8 mouse cellular contexts compared by ENCODE assay signal in the genomic region with DNA sequence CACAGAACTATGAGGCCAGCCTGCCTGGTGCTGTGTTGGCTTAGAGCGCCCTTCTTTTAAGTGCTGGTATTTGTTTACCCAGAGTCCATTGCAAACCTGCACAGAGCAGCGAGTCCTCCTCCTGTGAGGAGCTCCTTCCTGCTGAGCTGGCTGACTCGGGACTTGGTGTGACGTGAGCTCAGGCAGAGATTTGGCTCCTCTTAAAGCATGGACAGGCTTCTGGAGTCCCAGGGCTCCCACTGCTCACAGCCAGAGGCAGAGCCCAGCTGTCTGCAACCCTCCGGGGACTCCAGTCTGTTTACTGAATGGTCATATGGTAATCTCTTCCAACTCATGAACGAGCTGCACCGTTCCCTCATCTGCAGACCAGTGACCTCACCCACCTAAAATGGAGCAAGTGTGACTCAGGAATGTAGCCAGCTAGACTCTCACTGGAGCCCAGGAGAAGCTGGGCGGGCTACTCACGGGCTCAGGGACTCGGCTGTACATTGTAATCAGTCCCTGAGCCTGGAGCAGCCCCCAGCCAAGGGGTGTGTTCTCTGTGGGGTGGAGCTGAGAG.
A peak's percentile ranks its signal among the peaks of the same experiment; 100 is the strongest.
DNase-seq lines count a peak whose midpoint lies in the region; ATAC-seq and TF ChIP-seq lines count a peak whose summit lies in the region.

No protein-coding gene starts in this region.

- H3ac ChIP-seq in C2C12 (ENCODE audit: control insufficient read depth, insufficient read length, low read depth), result peak overlapping the region; percentile 42

- H3K79me2 ChIP-seq in C2C12 (ENCODE audit: control insufficient read depth, insufficient read depth), result no peaks in the 10 kb centered on the region

- H3K9me3 ChIP-seq in forebrain, embryonic 13.5 days (replicated peaks), result 0 out of 2 replicates have a peak, but pooled peaks cover 7% of the 10 kb centered on the region
- no peaks in the 10 kb centered on the region for H3K9me3 ChIP-seq in midbrain, embryonic 12.5 days

- 17% methylated on average over 10 of the region's 10 CpGs for WGBS in forebrain, embryonic 13.5 days
- WGBS in large intestine, adult 2 months, result 8% methylated on average over 10 of the region's 10 CpGs
- WGBS in midbrain, embryonic 12.5 days, result 13% methylated on average over 10 of the region's 10 CpGs

- no peak overlapping the region for H3K27ac ChIP-seq in forebrain, embryonic 13.5 days
- peak overlapping the region; percentile 42; the same call in 1 of the 2 replicates for H3K27ac ChIP-seq in midbrain, embryonic 12.5 days (replicated peaks)

- DNase-seq in adrenal gland, postnatal 36 days, result peak; percentile 48 to 57
- DNase-seq in heart, postnatal 25 days (ENCODE audit: low spot score), result peak; percentile 72
- peak; percentile 36 for DNase-seq in large intestine, adult 2 months (ENCODE audit: low read depth, low spot score)
- peak; percentile 28 for DNase-seq in urinary bladder, postnatal 14 days (ENCODE audit: low spot score)

- H3K27me3 ChIP-seq in C2C12 (ENCODE audit: control insufficient read depth, insufficient read depth, insufficient read length), result no peaks in the 10 kb centered on the region
- no peaks in the 10 kb centered on the region for H3K27me3 ChIP-seq in forebrain, embryonic 13.5 days
- H3K27me3 ChIP-seq in midbrain, embryonic 12.5 days, result no peaks in the 10 kb centered on the region

- no peaks in the 10 kb centered on the region for H3K79me3 ChIP-seq in C2C12 (ENCODE audit: low read depth)

- intact Hi-C loops in heart, postnatal 25 days (cut with DNase I), result loop anchor here (2.0 to 5.0 kb wide), 2 partner anchors 44 to 73 kb away; no protein-coding TSS in a partner anchor

- peak; percentile 37 for ATAC-seq in forebrain, embryonic 13.5 days
- ATAC-seq in midbrain, embryonic 12.5 days (ENCODE audit: low FRiP score, low read depth), result peak; percentile 42
- no peak for ATAC-seq in erythroblast, adult 5-6 weeks (replicated peaks; ENCODE audit: low FRiP score, poor library complexity, severe bottlenecking)

- H3K36me3 ChIP-seq in C2C12 (ENCODE audit: control insufficient read depth, insufficient read depth), result no peaks in the 10 kb centered on the region
- no peaks in the 10 kb centered on the region for H3K36me3 ChIP-seq in forebrain, embryonic 13.5 days (ENCODE audit: poor library complexity, severe bottlenecking)
- H3K36me3 ChIP-seq in midbrain, embryonic 12.5 days, result no peaks in the 10 kb centered on the region

- no peak overlapping the region for H3K4me2 ChIP-seq in forebrain, embryonic 13.5 days
- no peak overlapping the region for H3K4me2 ChIP-seq in midbrain, embryonic 12.5 days (replicated peaks)

- peaks cover 52% of the 10 kb centered on the region for H3K4me1 ChIP-seq in forebrain, embryonic 13.5 days
- peaks cover 48% of the 10 kb centered on the region for H3K4me1 ChIP-seq in midbrain, embryonic 12.5 days

- TF ChIP-seq CTCF in C2C12 (IDR thresholded peaks at IDR 0.05; ENCODE audit: control insufficient read depth, insufficient read depth, insufficient read length), result no peak

- H3K4me3 ChIP-seq in C2C12 (ENCODE audit: insufficient read depth, poor library complexity, severe bottlenecking), result no peak overlapping the region
- no peak overlapping the region for H3K4me3 ChIP-seq in forebrain, embryonic 13.5 days
- H3K4me3 ChIP-seq in midbrain, embryonic 12.5 days, result no peak overlapping the region

- no peak overlapping the region for H3K9ac ChIP-seq in forebrain, embryonic 13.5 days
- no peak overlapping the region for H3K9ac ChIP-seq in midbrain, embryonic 12.5 days (replicated peaks)

TF ChIP-seq in C2C12, 6 proteins besides CTCF, POLR2A, EP300 and RAD21:
- TF ChIP-seq MYOG (IDR thresholded peaks at IDR 0.05; ENCODE audit: control insufficient read depth, extremely low read depth, insufficient read length) (no peak), MAX (IDR thresholded peaks at IDR 0.05) (no peak), USF1 (IDR thresholded peaks at IDR 0.05; ENCODE audit: low read depth) (no peak), FOSL1 (IDR thresholded peaks at IDR 0.05; ENCODE audit: insufficient read depth, low read length, poor library complexity, severe bottlenecking) (no peak), MYOD1 (IDR thresholded peaks at IDR 0.05; ENCODE audit: control insufficient read depth, insufficient read length, low read depth) (peak; percentile 12), CEBPB (IDR thresholded peaks at IDR 0.05; ENCODE audit: low read depth) (no peak)
TF ChIP-seq in C2C12: peak in this region for 1.
